Mouse (Mus musculus) retina, postnatal 7 days (tissue): Measurements from ENCODE around the gene Dpep1.
"Not testable (repeated sequence)": the region's sequence is repeated elsewhere in the genome, so short reads cannot be mapped to it uniquely, and the experiment has no call there.

ENCODE experiments used
- DNase-seq: peaks from one replicate; pipeline ENCODE4 v3.0.0-alpha.2; 2012; ENCODE audit warnings: low read depth, low spot score

The Dpep1 gene

GRCm38 (mm10) chr8:123212321-123213117 lies 26.5 kb downstream of the Dpep1 start, which contains the start of the genes Chmp1a and Spata33:
Gene Chmp1a (minus strand): TSS chr8:123212763.
Gene Spata33 (plus strand): TSS chr8:123212832.
- peak; percentile 88 for DNase-seq

GRCm38 (mm10) chr8:123213118-123213772 lies 27.2 kb downstream of the Dpep1 start:
- DNase-seq = no peak

- DNase-seq = no peak
These were observed 29.4 kb downstream of the Dpep1 start for GRCm38 (mm10) chr8:123215430-123215829.

- no peak for DNase-seq
These were observed 34.9 kb downstream of the Dpep1 start for GRCm38 (mm10) chr8:123220917-123221316.

GRCm38 (mm10) chr8:123224278-123225266 lies 38.5 kb downstream of the Dpep1 start, which contains the start of gene Cdk10:
Gene Cdk10 (plus strand): TSS chr8:123224842.
- peak; percentile 93 for DNase-seq

- no peak for DNase-seq
These were observed 42.4 kb downstream of the Dpep1 start for GRCm38 (mm10) chr8:123228416-123228815.

GRCm38 (mm10) chr8:123230326-123230725 lies 44.3 kb downstream of the Dpep1 start:
- DNase-seq = not testable (repeated sequence)

- peak; percentile 58 for DNase-seq
These were observed 45.7 kb downstream of the Dpep1 start for GRCm38 (mm10) chr8:123231742-123232141.

GRCm38 (mm10) chr8:123232553-123232952 lies 46.5 kb downstream of the Dpep1 start:
- no peak for DNase-seq

- no peak for DNase-seq
These were observed 47.3 kb downstream of the Dpep1 start for GRCm38 (mm10) chr8:123233300-123233699.

- DNase-seq = no peak
These were observed 47.7 kb downstream of the Dpep1 start for GRCm38 (mm10) chr8:123233760-123234159.

GRCm38 (mm10) chr8:123234918-123235519 lies 49.0 kb downstream of the Dpep1 start:
- DNase-seq = no peak

- peak; percentile 61 for DNase-seq
These were observed 49.8 kb downstream of the Dpep1 start, which contains the start of gene Spata2l for GRCm38 (mm10) chr8:123235520-123236497. Gene Spata2l (minus strand): TSS chr8:123236233.

- DNase-seq = no peak
These were observed 53.4 kb downstream of the Dpep1 start for GRCm38 (mm10) chr8:123239398-123239797.

GRCm38 (mm10) chr8:123242107-123242923 lies 56.3 kb downstream of the Dpep1 start:
- DNase-seq = no peak

GRCm38 (mm10) chr8:123243053-123243452 lies 57.0 kb downstream of the Dpep1 start:
- DNase-seq = no peak

GRCm38 (mm10) chr8:123244382-123244781 lies 58.3 kb downstream of the Dpep1 start:
- DNase-seq = no peak

- no peak for DNase-seq
These were observed 59.5 kb downstream of the Dpep1 start for GRCm38 (mm10) chr8:123245543-123245942.

GRCm38 (mm10) chr8:123247748-123248147 lies 61.7 kb downstream of the Dpep1 start:
- no peak for DNase-seq
